Mouse (Mus musculus) intestine, embryonic 16.5 days (tissue): ENCODE results near the gene Stk38. TPM values are rescaled to one million over a fixed set of nuclear protein-coding genes. Genes with fewer than 3 reads are reported as not detected.

Source experiments
- ATAC-seq: fragments of 200-750 bp; cut with Nextera tagmentation; 2 replicates; pipeline ENCODE4 v1.8.0; 2017; ENCODE audit warnings: moderate TSS enrichment, moderate library complexity
- H3K27ac ChIP-seq: fragments of 300-500 bp; sonication (generic); 2 replicates; pipeline ENCODE4 v1.5.1; 2014; ENCODE audit warnings: mild to moderate bottlenecking, low read length
- H3K27me3 ChIP-seq: fragments of 300-500 bp; sonication (generic); replicated peaks from 2 replicates; pipeline ENCODE4 v1.6.1; 2014; ENCODE audit warnings: low read length, control low read depth, mixed read lengths; ENCODE audit not compliant: control insufficient read depth, insufficient read depth
- H3K36me3 ChIP-seq: fragments of 300-500 bp; sonication (generic); 2 replicates; pipeline ENCODE4 v1.6.1; 2014; ENCODE audit warnings: low read length, control low read depth; ENCODE audit not compliant: control insufficient read depth, insufficient read depth
- H3K4me1 ChIP-seq: fragments of 300-500 bp; sonication (generic); 2 replicates; pipeline ENCODE4 v1.6.1; 2014; ENCODE audit warnings: low read length, control low read depth, mixed read lengths; ENCODE audit not compliant: control insufficient read depth, insufficient read depth
- H3K4me2 ChIP-seq: fragments of 300-500 bp; sonication (generic); 2 replicates; pipeline ENCODE4 v1.6.1; 2014; ENCODE audit warnings: low read depth, low read length, control low read depth
- H3K4me3 ChIP-seq: fragments of 300-500 bp; sonication (generic); 2 replicates; pipeline ENCODE4 v1.5.1; 2014; ENCODE audit warnings: mild to moderate bottlenecking, low read length
- H3K9ac ChIP-seq: fragments of 300-500 bp; sonication (generic); 2 replicates; pipeline ENCODE4 v1.6.1; 2014; ENCODE audit warnings: low read depth, low read length
- H3K9me3 ChIP-seq: fragments of 300-500 bp; sonication (generic); 2 replicates; pipeline ENCODE4 v1.6.1; 2016; ENCODE audit warnings: low read length, control low read depth; ENCODE audit not compliant: control insufficient read depth
- WGBS: fragments of 180-500 bp; shearing (Covaris S2); extraction: QIAGEN DNeasy Blood & Tissue Kit; methylation state at CpG from one replicate; pipeline ENCODE4 v1.1.7; 2014; 5-methylcytosine and 5-hydroxymethylcytosine counted together
- polyA plus RNA-seq: library from polyadenylated mRNA; unstranded; fragments of >200 nt; fragmentation: Nextera tagmentation; extraction: Ambion mirVana; gene quantifications from 2 replicates; pipeline ENCODE4 v1.2.1, GENCODE M21; 2015

The Stk38 gene
- polyA plus RNA-seq, 1 experiment from 2014 or later, result 104 TPM

GRCm38 (mm10) chr17:28987713-28988112 lies 20.1 kb downstream of the Stk38 start:
- H3K4me2 ChIP-seq, result no peak overlapping the region
- H3K27me3 ChIP-seq, result no peaks in the 10 kb centered on the region
- H3K27ac ChIP-seq, result no peak overlapping the region
- peaks cover 13% of the 10 kb centered on the region for H3K36me3 ChIP-seq
- no peak for ATAC-seq
- WGBS, result 68% methylated on average over 4 of the region's 4 CpGs
- no peak overlapping the region for H3K9ac ChIP-seq
- no peaks in the 10 kb centered on the region for H3K9me3 ChIP-seq
- no peaks in the 10 kb centered on the region for H3K4me1 ChIP-seq
- no peak overlapping the region for H3K4me3 ChIP-seq

GRCm38 (mm10) chr17:28986833-28987232 lies 21.0 kb downstream of the Stk38 start:
- H3K27me3 ChIP-seq, result no peaks in the 10 kb centered on the region
- no peak for ATAC-seq
- no peaks in the 10 kb centered on the region for H3K9me3 ChIP-seq
- H3K9ac ChIP-seq, result no peak overlapping the region
- peaks cover 13% of the 10 kb centered on the region for H3K36me3 ChIP-seq
- no peak overlapping the region for H3K4me3 ChIP-seq
- H3K27ac ChIP-seq, result no peak overlapping the region
- no peaks in the 10 kb centered on the region for H3K4me1 ChIP-seq
- no peak overlapping the region for H3K4me2 ChIP-seq

- no peaks in the 10 kb centered on the region for H3K4me1 ChIP-seq
- no peaks in the 10 kb centered on the region for H3K9me3 ChIP-seq
- H3K9ac ChIP-seq, result no peak overlapping the region
- WGBS, result 92% methylated on average over 1 of the region's 1 CpGs
- no peak for ATAC-seq
- H3K4me2 ChIP-seq, result no peak overlapping the region
- H3K36me3 ChIP-seq, result peaks cover 13% of the 10 kb centered on the region
- H3K27me3 ChIP-seq, result no peaks in the 10 kb centered on the region
- no peak overlapping the region for H3K27ac ChIP-seq
- H3K4me3 ChIP-seq, result no peak overlapping the region
These were observed 22.9 kb downstream of the Stk38 start for GRCm38 (mm10) chr17:28984724-28985420.

GRCm38 (mm10) chr17:28982591-28982990 lies 25.2 kb downstream of the Stk38 start:
- Histone ChIP-seq H3K27ac (no peak overlapping the region), H3K4me2 (no peak overlapping the region), H3K36me3 (peaks cover 14% of the 10 kb centered on the region), H3K9me3 (no peaks in the 10 kb centered on the region), H3K27me3 (no peaks in the 10 kb centered on the region), H3K4me3 (no peak overlapping the region), H3K9ac (no peak overlapping the region), H3K4me1 (no peaks in the 10 kb centered on the region)
- ATAC-seq, result no peak
- WGBS, result 22% methylated on average over 4 of the region's 4 CpGs

GRCm38 (mm10) chr17:28981081-28981480 lies 26.7 kb downstream of the Stk38 start:
- Histone ChIP-seq H3K36me3 (peaks cover 8% of the 10 kb centered on the region), H3K4me3 (no peak overlapping the region), H3K4me2 (no peak overlapping the region), H3K9ac (no peak overlapping the region), H3K27ac (no peak overlapping the region), H3K9me3 (no peaks in the 10 kb centered on the region), H3K4me1 (no peaks in the 10 kb centered on the region), H3K27me3 (no peaks in the 10 kb centered on the region)
- WGBS, result 78% methylated on average over 4 of the region's 4 CpGs
- ATAC-seq, result no peak

- no peak for ATAC-seq
- Histone ChIP-seq H3K27ac (no peak overlapping the region), H3K9me3 (no peaks in the 10 kb centered on the region), H3K4me3 (no peak overlapping the region), H3K36me3 (peaks cover 14% of the 10 kb centered on the region), H3K4me1 (no peaks in the 10 kb centered on the region), H3K4me2 (no peak overlapping the region), H3K9ac (no peak overlapping the region), H3K27me3 (no peaks in the 10 kb centered on the region)
- 89% methylated on average over 4 of the region's 4 CpGs for WGBS
These were observed 28.7 kb downstream of the Stk38 start for GRCm38 (mm10) chr17:28979091-28979490.

GRCm38 (mm10) chr17:28970122-28970521 lies 37.7 kb downstream of the Stk38 start:
- Histone ChIP-seq H3K36me3 (peaks cover 22% of the 10 kb centered on the region), H3K4me2 (no peak overlapping the region), H3K9me3 (no peaks in the 10 kb centered on the region), H3K4me1 (no peaks in the 10 kb centered on the region), H3K4me3 (no peak overlapping the region), H3K27ac (no peak overlapping the region), H3K9ac (no peak overlapping the region), H3K27me3 (no peaks in the 10 kb centered on the region)
- ATAC-seq, result no peak

GRCm38 (mm10) chr17:28967021-28967610 lies 40.7 kb downstream of the Stk38 start:
- H3K27me3 ChIP-seq, result no peaks in the 10 kb centered on the region
- H3K27ac ChIP-seq, result no peak overlapping the region
- H3K9me3 ChIP-seq, result no peaks in the 10 kb centered on the region
- peaks cover 31% of the 10 kb centered on the region for H3K36me3 ChIP-seq
- no peak overlapping the region for H3K4me3 ChIP-seq
- 72% methylated on average over 11 of the region's 11 CpGs for WGBS
- ATAC-seq, result no peak
- H3K4me2 ChIP-seq, result no peak overlapping the region
- H3K4me1 ChIP-seq, result no peaks in the 10 kb centered on the region
- H3K9ac ChIP-seq, result no peak overlapping the region

GRCm38 (mm10) chr17:28961596-28961995 lies 46.2 kb downstream of the Stk38 start:
- H3K9me3 ChIP-seq, result no peaks in the 10 kb centered on the region
- no peak overlapping the region for H3K9ac ChIP-seq
- 76% methylated on average over 10 of the region's 10 CpGs for WGBS
- H3K27me3 ChIP-seq, result no peaks in the 10 kb centered on the region
- ATAC-seq, result peak; percentile 69
- H3K4me1 ChIP-seq, result peaks cover 12% of the 10 kb centered on the region
- peaks cover 27% of the 10 kb centered on the region for H3K36me3 ChIP-seq
- H3K4me2 ChIP-seq, result no peak overlapping the region
- H3K27ac ChIP-seq, result no peak overlapping the region
- no peak overlapping the region for H3K4me3 ChIP-seq

- Histone ChIP-seq H3K4me1 (peaks cover 12% of the 10 kb centered on the region), H3K27ac (no peak overlapping the region), H3K4me2 (no peak overlapping the region), H3K9me3 (no peaks in the 10 kb centered on the region), H3K9ac (no peak overlapping the region), H3K4me3 (no peak overlapping the region), H3K27me3 (no peaks in the 10 kb centered on the region), H3K36me3 (peaks cover 25% of the 10 kb centered on the region)
- no peak for ATAC-seq
- WGBS, result 52% methylated on average over 10 of the region's 10 CpGs
These were observed 47.2 kb downstream of the Stk38 start for GRCm38 (mm10) chr17:28960597-28960996.
